Mouse (Mus musculus): ENCODE data around the gene Abtb1.

Abtb1 gene

DNA sequence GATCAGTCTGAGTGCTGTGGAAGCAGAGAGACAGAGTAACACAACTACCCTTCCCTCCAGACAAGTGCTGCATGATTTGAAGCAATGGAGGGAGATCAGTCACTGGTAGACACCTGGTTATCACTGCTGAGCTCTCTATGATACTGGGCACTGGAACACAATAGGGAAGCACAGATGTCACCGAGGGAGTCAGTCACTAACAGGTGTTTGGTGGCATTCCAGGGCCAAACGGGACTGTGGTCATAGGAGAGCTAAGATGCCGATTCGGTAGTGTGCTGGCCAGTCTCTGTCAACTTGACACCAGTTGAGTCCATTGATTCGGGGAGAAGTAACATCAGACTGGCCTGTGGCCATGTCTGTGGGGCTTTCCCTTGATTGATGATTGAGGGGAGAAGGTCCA, 12.7 kb upstream of the Abtb1 start:
- DNase-seq (ENCODE audit: low spot score in 2 of 2), result no peak

DNA sequence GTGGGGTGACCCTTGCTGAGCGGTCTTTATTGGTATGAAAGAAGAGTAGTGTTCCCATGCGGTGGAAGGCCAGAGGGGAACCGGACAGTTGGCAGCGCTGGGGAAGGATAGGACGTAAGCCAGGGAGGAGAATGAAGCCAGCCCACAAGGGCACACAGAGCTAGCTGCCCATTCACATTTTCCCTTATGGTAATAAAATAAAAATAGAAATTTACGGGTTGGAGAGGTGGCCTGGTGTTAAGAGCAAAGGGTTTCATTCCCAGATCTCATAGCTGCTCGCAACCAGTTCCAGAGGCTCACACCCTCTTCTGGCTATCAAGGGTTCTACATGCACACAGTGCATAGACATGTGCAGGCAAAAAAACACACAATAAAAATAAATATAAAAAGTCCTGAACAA, 8.2 kb upstream of the Abtb1 start:
- no peak for DNase-seq (ENCODE audit: low spot score in 2 of 2)

DNA sequence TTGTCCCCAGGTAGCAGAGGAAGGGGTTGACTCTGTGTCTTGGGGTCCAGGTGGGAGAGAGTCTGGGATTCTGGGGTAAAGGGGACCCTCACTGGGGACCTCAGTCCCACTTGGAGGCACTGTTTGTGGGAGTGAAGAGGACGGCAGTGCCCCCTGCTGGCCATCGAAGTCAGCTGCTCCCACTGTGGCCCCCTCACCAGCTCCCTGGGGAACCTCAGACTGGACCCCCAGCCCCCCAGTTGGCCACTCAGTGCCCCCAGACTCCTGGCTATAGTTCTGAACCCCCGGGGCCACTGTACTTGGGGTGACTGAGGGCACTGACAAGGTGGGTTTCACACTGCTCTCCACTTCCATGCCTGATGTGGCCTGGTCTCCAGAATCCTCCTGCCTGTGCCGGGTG, 7.5 kb upstream of the Abtb1 start:
- no peak for DNase-seq (ENCODE audit: low spot score in 2 of 2)

DNA sequence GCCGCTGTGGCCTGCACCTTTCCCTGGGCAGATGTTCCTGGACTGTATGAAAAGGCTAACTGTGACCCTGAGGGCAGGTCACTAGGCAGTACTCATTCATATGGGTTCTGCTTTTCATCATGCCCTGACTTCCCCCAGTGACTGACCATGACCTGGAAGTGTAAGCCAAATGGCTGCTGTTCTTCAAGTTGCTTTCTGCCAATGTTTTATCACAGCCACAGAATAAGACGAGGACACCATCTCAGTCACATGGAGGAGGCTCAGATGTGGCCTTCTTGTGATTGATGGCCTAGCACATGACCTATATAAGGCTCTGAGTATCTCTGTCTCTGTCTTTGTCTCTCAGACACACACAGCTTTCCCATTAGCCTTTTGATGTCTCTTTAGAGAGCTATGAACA, 5.8 kb upstream of the Abtb1 start:
- no peak for DNase-seq (ENCODE audit: low spot score in 2 of 2)

DNA sequence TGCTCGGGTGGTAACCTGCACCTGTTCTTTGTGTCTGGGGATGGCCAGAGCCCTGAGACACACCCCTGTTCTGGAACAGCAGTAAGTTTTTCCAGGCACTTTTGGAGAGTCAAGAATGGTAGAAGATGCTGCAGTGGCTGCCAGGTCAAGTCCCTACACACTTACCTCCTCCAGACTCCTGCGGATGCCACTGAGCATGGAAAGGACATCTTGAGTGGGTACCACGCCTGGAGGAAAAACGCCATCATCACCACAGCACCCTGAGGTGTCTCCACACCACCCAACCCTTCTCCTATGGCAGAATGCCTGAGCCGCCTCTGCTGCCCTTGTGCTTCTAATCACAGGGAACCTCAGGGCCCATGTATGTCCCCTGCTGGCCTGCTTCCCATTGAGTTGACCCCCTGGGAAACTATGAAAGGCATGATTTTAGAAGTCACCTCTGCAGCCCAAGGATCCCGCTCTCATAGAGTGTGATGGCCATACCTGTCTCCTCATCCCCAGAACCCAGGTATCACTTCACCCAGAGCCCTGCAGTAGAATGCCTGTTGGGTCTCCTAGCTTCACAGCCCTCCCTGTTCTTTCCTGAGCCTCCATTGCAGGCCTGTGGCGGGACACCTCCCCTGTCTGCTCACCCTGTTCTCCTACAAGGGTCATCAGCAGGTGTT, 3.2 kb upstream of the Abtb1 start:
- no peak for DNase-seq (ENCODE audit: low spot score in 2 of 2)

DNA sequence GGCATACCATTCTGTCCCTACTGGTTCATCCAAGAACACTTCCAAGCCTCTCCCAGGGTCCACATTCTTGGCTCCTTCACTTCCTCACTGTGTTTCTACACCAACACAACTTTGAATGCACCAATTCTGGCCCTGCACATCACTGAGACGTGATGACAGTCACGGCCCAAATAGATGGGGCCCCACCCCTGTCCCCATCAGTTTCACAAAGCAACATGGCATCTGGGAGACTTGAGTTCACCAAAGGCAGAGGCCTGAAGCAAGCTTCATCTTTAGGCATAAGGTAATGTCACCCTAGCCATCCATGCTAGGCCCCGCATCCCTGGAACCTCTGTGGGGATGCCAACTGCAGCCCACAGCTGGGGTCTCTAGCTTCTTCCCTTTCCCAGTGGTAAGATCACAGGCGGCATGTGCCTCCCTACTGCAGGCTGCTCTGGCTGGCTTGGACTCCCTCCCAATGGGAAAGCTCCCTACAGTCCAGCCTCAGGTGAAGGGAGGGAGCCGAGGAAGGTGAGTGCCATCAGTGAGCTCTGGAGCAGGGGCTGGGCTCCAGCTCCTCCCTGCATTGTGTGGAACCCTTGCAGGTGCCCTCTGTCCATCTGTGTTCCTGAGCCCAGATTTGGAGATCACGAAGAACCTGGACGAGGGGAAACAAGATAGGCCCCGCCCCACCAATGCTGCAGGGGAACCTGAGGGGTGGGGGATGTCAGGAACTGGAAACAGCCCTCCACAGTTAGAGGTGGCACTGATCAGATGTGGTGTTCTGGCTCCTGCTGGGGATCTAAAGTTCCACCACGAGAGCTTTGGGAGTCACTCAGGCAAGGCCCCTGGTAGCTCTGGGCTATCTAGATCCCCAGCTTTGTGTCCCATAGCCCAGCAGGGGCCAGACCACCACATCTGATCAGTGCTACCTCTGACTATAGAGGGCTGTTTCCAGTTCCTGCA, 2.3 kb upstream of the Abtb1 start:
- no peak for DNase-seq (ENCODE audit: low spot score in 2 of 2)

DNA sequence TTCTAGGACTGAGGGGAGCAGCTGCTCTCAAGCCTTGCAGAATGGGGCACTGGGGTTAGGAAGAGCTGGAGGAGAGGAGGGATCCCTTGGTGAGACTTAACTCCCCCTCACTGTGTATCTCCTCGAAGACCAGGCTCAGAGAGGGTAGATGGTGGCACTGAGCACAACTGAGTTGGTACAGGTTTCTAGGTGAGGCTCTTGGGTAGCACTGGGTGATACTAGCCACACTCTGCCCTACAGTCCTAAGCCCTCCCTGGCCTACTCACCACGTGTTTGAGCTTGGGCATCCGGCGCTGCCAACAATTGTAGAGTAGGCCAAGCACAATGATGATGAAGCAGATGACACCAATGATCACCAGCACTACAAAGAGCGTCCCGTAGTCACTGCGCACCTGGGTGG, 1.5 kb upstream of the Abtb1 start:
- no peak for DNase-seq (ENCODE audit: low spot score in 2 of 2)

DNA sequence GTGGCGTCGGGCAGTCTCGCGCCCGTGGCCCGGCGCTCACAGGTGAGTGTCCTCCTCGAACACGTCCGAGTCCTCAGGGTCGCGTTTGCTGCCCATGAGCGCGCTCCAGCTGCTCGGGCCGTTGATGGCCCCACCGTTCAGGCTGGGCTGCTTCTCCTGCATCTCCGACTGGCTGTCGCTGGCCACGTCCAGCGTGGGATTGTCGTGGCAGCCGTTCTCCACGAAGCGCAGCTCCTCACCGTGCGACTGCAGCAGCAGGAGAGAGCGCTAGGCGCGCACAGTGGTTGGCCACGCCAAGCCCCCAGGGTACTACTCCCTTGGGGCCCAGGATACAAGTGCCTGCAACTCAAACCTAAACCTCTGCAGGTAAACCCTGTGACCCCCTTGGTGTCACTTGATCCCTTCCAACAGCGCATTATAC, 957 bp upstream of the Abtb1 start:
- peak in 1 of 2 experiments; percentile 51 for DNase-seq (ENCODE audit: low spot score in 2 of 2)

DNA sequence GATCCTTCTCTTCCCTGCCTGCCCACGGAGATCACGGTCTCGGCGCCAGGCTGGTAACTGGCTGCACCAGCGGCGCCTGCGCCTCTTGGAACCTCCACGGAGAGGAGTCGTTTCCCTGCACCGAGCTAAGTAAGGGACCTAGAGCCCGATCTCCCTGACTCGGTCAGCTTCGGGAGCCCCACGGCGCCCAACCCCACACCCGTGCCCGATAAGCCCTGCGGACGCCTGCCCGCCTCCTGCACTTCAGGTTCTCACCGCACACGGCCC, 337 bp downstream of the Abtb1 start:
- DNase-seq (ENCODE audit: low spot score in 2 of 2), result no peak

DNA sequence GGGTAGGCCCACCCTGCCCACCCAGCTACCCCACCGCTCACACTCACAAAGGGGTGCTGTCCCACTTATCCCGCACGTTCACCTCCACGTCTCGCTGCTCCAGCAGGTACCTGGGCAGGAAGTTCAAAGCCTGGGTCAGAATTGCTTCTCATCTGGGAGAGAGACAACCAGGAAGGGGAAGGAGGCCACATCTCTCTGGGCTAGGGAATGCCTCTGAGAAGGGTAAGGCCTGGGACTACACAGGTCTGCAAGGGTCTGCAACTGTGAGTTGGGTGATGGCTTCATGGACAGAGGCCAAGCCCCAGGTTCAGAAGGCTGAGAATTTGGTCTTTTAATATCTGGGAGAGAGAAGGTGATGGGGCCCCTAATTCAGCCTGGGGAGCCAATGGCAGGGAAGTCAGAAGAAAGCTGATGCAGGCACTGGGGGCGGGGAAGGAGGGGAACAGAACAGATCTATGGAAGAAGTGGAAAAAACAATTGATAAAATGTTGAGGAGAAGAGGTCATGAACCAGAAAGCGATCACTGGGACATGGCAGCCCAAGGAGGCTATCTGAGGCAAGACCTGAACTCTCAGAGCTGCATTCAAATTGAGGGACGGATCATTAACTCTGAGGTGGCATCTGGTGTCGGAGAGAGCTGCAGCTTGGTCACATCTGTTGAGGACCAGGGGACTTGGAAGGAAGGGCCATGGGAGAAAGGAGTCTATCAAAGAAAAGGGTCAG, 832 bp downstream of the Abtb1 start:
- DNase-seq (ENCODE audit: low spot score in 2 of 2), result no peak

DNA sequence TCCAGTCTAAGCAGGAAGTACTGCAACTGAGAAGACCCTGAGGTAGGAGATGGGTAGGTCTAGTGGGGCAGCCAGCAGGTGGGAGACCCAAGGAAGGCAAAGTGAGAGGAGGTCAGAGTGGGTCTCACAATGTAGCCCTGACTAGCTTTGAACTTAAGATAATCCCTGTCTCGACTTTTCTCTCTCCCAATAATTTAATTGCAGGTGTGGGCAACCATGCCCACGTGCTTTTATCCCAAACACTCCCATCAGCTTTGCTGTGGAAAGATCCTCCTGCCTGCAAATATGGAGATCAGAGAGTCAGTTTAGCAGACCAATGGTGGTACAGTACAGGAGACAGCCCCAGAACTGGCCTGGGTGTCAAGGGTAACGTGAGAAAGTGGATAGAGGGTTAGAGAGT, 1.6 kb downstream of the Abtb1 start:
- DNase-seq (ENCODE audit: low spot score in 2 of 2), result no peak

DNA sequence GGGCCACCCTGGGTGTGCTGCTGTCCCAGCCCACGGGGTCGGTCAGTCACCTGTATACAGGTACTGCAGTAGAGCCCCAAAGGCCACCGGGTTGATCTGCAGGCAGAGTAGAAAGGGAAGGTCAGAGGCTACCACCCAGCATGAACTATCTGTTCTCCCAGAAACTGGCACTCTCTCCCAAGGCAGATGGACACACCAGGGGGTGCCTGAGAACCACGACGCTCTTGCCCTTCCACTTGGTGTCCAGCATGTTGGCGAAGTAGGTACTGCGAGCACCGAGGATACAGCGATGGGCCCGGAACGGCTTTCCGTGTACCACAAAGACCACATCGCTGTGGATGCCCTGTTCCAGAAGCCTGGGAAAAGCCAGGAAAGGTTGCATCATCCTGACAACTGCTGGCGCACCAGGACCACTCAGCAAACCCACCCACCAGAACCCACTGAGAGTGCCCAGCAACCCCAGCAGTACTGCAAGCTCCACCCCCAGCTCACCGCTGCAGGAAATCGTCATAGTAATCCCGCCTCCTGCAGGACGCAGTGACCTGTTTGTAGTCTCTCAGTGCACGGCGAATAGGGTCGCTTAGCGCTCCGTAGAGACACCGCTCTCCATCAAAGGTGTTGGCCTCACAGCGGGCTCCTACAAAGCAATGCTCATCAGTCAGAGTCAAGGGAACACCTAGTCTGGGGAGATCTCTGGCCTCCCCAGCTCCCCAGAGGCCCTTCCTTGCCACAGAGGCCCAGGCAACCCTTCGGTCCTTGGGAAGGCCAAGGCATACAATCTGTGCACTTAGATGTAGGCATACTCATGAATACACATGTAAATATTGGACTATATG, 2.4 kb downstream of the Abtb1 start:
- no peak for DNase-seq (ENCODE audit: low spot score in 2 of 2)

DNA sequence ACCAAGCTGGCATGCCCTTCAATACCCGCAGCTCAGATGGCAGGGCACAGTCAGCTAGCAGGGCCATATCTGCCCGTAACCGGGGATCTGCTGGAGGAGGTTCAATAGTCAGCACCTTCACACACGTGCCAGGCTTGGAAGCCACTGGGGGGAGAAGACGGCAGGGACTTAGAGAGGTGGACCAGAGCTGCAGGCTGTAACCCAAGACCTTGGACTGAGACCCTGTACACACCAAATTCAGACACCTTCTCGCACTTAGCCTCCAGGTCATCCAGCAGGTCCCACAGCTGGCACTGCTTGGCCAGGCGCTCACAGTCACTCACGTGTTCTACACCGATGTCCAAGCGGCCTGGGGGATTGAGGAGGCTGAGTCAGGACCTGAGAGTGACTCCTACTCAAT, 3.2 kb downstream of the Abtb1 start:
- no peak for DNase-seq (ENCODE audit: low spot score in 2 of 2)

DNA sequence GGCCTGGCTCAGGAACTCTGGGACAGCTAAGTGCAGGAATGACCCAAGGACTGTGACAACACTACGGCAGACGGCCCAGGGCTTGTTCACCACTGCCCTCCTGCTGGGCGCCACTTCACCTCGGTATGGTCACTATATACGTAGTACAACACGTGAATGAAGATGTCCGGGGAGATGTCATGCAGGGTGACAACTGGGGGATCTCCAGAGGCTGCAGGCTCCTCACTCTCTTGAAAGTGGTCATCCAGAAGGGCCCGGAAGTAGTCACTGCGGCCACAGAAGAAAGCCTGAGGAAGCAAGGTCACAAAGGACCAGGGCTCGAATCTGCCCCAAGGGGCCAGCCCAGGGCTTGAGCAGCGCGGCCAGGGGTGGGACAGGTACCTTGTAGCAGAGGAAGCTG, 3.8 kb downstream of the Abtb1 start:
- DNase-seq (ENCODE audit: low spot score in 2 of 2), result no peak

DNA sequence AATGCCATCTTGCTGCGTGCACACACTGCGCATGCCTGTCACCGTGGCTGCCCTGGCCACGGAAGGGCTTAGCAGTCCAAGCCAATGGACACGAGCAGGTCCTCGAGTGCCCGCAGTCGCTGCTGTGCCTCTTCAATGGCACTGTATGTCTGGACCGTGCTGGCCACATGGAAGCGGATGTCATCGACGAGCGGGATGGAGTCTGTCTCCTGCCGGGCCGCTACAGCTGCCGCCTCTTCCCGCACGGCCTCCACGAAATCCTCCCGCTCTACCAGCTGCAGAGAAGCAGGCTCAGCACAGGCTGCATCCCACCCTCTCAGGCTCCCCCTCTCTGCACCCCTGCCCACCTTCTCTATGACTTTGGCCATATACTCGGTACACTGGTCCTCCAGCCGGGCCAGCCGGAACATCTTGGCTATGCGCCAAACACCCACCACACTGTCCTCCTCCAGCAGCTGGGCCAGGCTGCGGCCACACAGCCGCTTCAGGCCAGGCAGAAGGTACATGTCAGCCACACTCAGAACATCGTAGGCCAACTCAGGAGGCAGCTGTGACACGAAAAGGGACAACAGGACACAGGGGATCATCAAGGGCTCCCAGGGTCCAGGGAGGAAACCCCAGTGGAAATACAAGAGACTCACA, 5.5 kb downstream of the Abtb1 start:
- DNase-seq (ENCODE audit: low spot score in 2 of 2), result no peak

DNA sequence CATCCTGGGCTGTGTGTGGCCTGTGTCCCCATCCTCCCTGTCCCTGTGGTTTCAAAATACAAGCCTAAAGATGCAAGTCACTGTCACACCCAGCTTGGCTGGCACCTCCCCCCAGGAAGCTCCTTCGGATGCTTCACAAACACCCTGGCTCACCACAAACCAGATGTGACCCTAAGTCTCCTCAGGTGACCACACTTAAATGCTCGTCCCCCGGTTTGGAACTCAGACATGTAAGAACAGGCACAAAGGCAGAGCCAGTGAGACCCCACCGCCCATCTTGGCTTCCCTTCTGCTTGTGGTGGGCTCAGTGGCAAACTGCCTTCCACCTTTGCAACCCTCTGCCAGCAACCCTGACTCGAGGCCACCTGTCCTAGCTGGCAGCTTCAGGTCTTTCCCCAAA, 6.7 kb downstream of the Abtb1 start:
- DNase-seq (ENCODE audit: low spot score in 2 of 2), result no peak

DNA sequence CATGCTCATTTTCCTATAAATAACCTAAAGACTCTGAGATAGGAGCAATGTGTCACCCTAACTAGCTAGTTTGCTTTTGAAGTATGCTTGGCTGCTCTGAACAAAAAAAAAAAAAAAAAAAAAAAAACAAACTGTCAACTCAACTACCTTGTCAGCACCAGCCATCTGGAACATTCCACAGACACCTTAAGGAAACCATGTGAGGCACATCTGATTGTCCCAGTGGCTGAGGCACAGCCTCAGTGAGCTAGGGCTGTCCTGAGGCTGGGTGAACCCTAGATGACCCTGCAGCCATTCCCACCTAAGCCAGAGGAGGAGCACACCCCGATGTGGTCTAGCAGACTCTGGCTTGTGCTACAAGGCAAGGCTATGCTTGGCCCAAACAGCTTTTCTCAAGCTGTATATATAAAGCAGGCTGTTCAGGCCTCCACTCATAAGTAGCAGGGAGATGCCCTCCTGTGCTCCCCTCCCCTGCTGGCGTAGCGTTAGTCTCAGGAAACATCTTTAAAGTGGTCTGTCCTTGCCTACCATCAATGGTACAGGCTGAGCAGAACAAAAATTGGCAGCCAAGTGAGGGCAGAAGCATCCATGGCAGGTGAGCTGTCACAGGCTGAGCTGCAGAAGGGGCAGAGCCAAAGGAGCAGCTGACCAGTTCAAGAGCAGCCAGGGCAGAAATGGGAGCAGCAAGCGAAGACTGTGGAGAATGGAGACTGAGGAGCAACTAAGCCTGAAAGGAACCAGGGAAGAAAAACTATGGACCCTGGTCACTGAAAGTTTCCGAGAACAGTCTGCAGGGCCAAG, 8.2 kb downstream of the Abtb1 start:
- DNase-seq (ENCODE audit: low spot score in 2 of 2), result no peak

DNA sequence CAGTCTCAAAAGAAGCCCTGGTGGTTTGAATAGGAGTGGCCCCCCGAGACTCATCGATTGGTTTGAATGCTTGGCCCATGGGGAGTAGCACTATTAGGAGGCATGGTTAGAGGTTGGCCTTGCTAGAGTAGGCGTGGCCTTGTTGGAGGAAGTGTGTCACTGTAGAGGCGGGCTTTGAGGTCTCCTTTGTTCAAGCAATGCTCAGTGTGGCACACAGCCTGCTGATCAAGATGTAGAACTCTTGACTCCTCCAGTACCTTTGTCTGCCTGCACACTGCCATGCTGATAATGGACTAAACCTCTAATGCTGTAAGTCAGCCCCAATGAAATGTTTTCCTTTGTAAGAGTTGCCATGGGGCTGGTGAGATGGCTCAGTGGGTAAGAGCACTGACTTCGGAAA, 9.1 kb downstream of the Abtb1 start:
- no peak for DNase-seq (ENCODE audit: low spot score in 2 of 2)

DNA sequence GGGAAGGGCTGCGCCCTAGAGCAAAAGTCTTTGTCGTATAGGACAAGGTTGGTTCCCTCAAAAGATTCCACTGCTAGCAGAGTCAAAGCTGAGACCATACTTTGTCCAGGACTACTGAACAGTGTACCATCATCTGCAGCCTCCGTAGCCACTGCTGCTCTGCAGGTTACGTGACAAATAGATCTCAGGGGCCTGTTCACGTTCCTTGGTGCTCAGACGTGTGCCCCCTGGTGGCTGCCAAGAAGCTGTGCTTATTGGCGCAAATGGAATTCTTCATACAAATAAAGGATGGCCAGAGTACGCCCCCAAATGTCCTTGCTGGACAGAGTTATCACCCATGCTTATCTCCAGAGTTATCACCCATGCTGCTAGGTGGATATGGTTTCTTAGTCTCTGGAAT, 10.3 kb downstream of the Abtb1 start:
- no peak for DNase-seq (ENCODE audit: low spot score in 2 of 2)

DNA sequence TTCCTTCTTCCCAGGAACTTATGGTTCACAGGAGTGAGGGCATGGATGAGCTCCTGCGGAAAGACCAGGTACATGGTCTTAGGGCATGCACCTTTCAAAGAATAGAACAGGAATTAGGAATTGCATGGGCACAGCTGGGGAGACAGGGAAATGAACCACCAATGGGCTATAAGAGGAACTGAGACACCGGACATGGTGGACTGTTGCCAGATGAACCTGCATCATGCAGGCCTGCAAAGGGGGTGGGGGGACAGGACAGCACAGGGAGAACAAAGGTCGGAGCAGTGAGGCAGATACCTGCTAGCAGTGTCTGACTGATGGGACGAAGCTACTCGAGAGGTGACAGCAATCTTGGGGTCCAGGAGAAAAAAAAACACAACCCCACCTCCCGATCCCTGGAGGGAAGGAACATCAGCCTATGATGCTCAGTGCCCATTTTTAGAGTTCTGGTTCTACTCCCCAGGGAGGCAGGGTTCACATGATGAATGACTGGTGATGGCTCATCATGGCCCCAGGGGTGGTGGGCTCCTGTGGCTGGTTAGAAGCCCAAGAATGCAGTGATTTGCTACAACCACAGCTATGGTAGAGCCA, 11.6 kb downstream of the Abtb1 start:
- no peak for DNase-seq (ENCODE audit: low spot score in 2 of 2)
